Mouse (Mus musculus): Measurements from ENCODE around the gene Fam98b. TPM values are rescaled to one million over a fixed set of nuclear protein-coding genes. Genes with fewer than 3 reads are reported as not detected.

Fam98b gene
- polyA plus RNA-seq, 1 experiment from 2014 or later: 7.5 TPM

DNA sequence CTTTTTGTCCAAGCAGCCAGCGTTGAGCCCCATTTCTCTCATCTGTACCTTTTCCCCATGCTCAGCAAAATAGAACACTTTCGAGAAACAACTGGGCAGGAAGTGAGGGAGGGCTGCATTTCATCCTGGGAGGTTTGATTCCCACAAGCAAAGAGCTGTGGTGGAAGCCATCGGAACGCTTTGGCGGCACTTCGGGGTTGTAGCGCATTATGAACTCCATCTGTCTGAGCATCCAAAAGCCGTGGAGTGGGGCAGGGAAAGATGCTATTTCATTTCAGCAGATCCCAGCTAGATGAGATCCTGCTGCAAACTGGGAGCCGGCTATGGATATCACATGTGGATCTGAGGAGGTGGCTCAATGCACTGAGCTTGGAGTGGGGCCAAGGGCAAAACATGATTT, 26.9 kb upstream of the Fam98b start:
- Histone ChIP-seq H3K4me3 (ENCODE audit: low read length) (no peak overlapping the region), H3K27me3 (ENCODE audit: insufficient read depth, low read length) (no peaks in the 10 kb centered on the region), H3K27ac (ENCODE audit: low read length) (no peak overlapping the region), H3K4me2 (replicated peaks; ENCODE audit: low read depth, low read length) (no peak overlapping the region), H3K4me1 (ENCODE audit: insufficient read depth, low read length) (peaks cover 7% of the 10 kb centered on the region; the same call in 1 of the 2 replicates), H3K36me3 (ENCODE audit: insufficient read depth, low read length) (no peaks in the 10 kb centered on the region), H3K9ac (replicated peaks; ENCODE audit: low read length) (no peak overlapping the region), H3K9me3 (ENCODE audit: low read length) (no peaks in the 10 kb centered on the region)
- 68% methylated on average over 9 of the region's 9 CpGs for WGBS
- no peak for ATAC-seq (ENCODE audit: low FRiP score, low TSS enrichment)

DNA sequence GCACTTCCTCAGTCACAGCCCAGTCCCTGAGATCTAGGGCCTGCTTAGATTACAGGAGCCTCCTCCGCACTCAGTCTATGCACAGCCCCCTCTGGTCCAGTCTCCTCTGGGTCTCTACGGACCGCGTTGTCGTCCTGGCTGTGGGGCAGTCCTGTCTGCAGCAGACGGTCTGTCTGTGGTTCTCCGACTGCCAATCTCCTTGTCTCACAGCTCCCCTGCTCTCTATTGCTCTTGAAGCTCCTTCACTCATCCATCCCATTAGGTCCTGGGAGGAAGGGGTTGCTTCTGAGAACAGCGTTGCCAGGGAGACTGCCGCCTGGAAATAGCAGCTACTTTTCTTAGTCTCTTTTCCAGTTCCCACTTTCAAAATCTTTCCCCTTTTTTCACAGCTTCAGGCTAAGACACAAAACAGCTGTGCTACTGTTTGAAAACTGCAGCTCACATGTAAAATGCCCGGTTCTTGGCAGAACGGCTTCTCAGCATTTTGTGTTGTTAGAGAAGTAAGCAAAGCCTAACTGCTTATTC, 20.9 kb upstream of the Fam98b start:
- no peaks in the 10 kb centered on the region for H3K9me3 ChIP-seq (ENCODE audit: low read length)
- 52% methylated on average over 11 of the region's 11 CpGs for WGBS
- H3K36me3 ChIP-seq (ENCODE audit: insufficient read depth, low read length): no peaks in the 10 kb centered on the region
- no peak overlapping the region for H3K4me3 ChIP-seq (ENCODE audit: low read length)
- H3K4me2 ChIP-seq (replicated peaks; ENCODE audit: low read depth, low read length): no peak overlapping the region
- no peaks in the 10 kb centered on the region for H3K4me1 ChIP-seq (ENCODE audit: insufficient read depth, low read length)
- H3K27ac ChIP-seq (ENCODE audit: low read length): no peak overlapping the region
- no peaks in the 10 kb centered on the region for H3K27me3 ChIP-seq (ENCODE audit: insufficient read depth, low read length)
- H3K9ac ChIP-seq (replicated peaks; ENCODE audit: low read length): no peak overlapping the region
- no peak for ATAC-seq (ENCODE audit: low FRiP score, low TSS enrichment)

- no peak for ATAC-seq (ENCODE audit: low FRiP score, low TSS enrichment)
- no peaks in the 10 kb centered on the region for H3K9me3 ChIP-seq (ENCODE audit: low read length)
- 82% methylated on average over 7 of the region's 7 CpGs for WGBS
- H3K4me1 ChIP-seq (ENCODE audit: insufficient read depth, low read length): no peaks in the 10 kb centered on the region
- H3K4me2 ChIP-seq (replicated peaks; ENCODE audit: low read depth, low read length): no peak overlapping the region
- H3K4me3 ChIP-seq (ENCODE audit: low read length): no peak overlapping the region
- no peaks in the 10 kb centered on the region for H3K27me3 ChIP-seq (ENCODE audit: insufficient read depth, low read length)
- H3K36me3 ChIP-seq (ENCODE audit: insufficient read depth, low read length): no peaks in the 10 kb centered on the region
- no peak overlapping the region for H3K9ac ChIP-seq (replicated peaks; ENCODE audit: low read length)
- no peak overlapping the region for H3K27ac ChIP-seq (ENCODE audit: low read length)
Observed at GRCm38 (mm10) chr2:117230261-117230660, 19.3 kb upstream of the Fam98b start.

GRCm38 (mm10) chr2:117231257-117231656, 18.3 kb upstream of the Fam98b start:
- Histone ChIP-seq H3K9ac (replicated peaks; ENCODE audit: low read length) (no peak overlapping the region), H3K4me2 (replicated peaks; ENCODE audit: low read depth, low read length) (no peak overlapping the region), H3K36me3 (ENCODE audit: insufficient read depth, low read length) (no peaks in the 10 kb centered on the region), H3K27me3 (ENCODE audit: insufficient read depth, low read length) (no peaks in the 10 kb centered on the region), H3K4me1 (ENCODE audit: insufficient read depth, low read length) (no peaks in the 10 kb centered on the region), H3K4me3 (ENCODE audit: low read length) (no peak overlapping the region), H3K9me3 (ENCODE audit: low read length) (no peaks in the 10 kb centered on the region), H3K27ac (ENCODE audit: low read length) (no peak overlapping the region)
- peak; percentile 84 for ATAC-seq (ENCODE audit: low FRiP score, low TSS enrichment)
- WGBS: 8% methylated on average over 13 of the region's 13 CpGs

DNA sequence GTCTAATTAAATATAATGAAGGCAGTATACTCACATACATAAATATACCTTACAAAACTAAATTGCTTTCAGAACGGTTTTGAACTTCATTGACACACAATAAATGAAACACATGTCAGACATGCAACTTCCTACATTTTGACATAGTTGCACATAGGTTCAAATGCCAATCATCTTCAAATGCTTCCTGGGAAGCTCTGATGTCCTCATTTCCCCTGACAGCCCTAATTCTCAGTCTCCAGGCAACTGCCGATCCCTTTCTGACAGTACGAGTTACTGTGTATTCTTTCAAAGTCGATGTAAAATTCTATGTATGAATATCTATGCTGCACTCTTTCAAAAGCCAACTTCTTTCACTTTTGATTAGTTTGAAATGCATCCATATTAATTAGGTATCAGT, 7.6 kb upstream of the Fam98b start:
- no peak for ATAC-seq (ENCODE audit: low FRiP score, low TSS enrichment)
- Histone ChIP-seq H3K4me2 (replicated peaks; ENCODE audit: low read depth, low read length) (no peak overlapping the region), H3K4me1 (ENCODE audit: insufficient read depth, low read length) (no peaks in the 10 kb centered on the region), H3K9me3 (ENCODE audit: low read length) (no peaks in the 10 kb centered on the region), H3K36me3 (ENCODE audit: insufficient read depth, low read length) (no peaks in the 10 kb centered on the region), H3K27me3 (ENCODE audit: insufficient read depth, low read length) (peaks cover 5% of the 10 kb centered on the region; the same call in 1 of the 2 replicates), H3K4me3 (ENCODE audit: low read length) (no peak overlapping the region), H3K27ac (ENCODE audit: low read length) (no peak overlapping the region), H3K9ac (replicated peaks; ENCODE audit: low read length) (no peak overlapping the region)
- 77% methylated on average over 4 of the region's 4 CpGs for WGBS

GRCm38 (mm10) chr2:117250001-117250510, 517 bp downstream of the Fam98b start:
- under 1% methylated on average over 24 of the region's 24 CpGs for WGBS
- H3K4me1 ChIP-seq (ENCODE audit: insufficient read depth, low read length): peaks cover 7% of the 10 kb centered on the region; the same call in 1 of the 2 replicates
- H3K36me3 ChIP-seq (ENCODE audit: insufficient read depth, low read length): no peaks in the 10 kb centered on the region
- H3K4me2 ChIP-seq (replicated peaks; ENCODE audit: low read depth, low read length): peak overlapping the region; percentile 92
- peak; percentile 25; the same call in 1 of the 2 replicates for ATAC-seq (ENCODE audit: low FRiP score, low TSS enrichment)
- H3K9me3 ChIP-seq (ENCODE audit: low read length): no peaks in the 10 kb centered on the region
- peak overlapping the region; percentile 90 for H3K9ac ChIP-seq (replicated peaks; ENCODE audit: low read length)
- peak overlapping the region; percentile 96 for H3K4me3 ChIP-seq (ENCODE audit: low read length)
- H3K27me3 ChIP-seq (ENCODE audit: insufficient read depth, low read length): no peaks in the 10 kb centered on the region
- H3K27ac ChIP-seq (ENCODE audit: low read length): peak overlapping the region; percentile 90

GRCm38 (mm10) chr2:117255415-117255814, 5.9 kb downstream of the Fam98b start:
- WGBS: 88% methylated on average over 2 of the region's 2 CpGs
- Histone ChIP-seq H3K9me3 (ENCODE audit: low read length) (no peaks in the 10 kb centered on the region), H3K4me1 (ENCODE audit: insufficient read depth, low read length) (peaks cover 6% of the 10 kb centered on the region; the same call in 1 of the 2 replicates), H3K4me2 (replicated peaks; ENCODE audit: low read depth, low read length) (no peak overlapping the region), H3K27ac (ENCODE audit: low read length) (no peak overlapping the region), H3K27me3 (ENCODE audit: insufficient read depth, low read length) (no peaks in the 10 kb centered on the region), H3K9ac (replicated peaks; ENCODE audit: low read length) (no peak overlapping the region), H3K36me3 (ENCODE audit: insufficient read depth, low read length) (peaks cover 9% of the 10 kb centered on the region), H3K4me3 (ENCODE audit: low read length) (no peak overlapping the region)
- no peak for ATAC-seq (ENCODE audit: low FRiP score, low TSS enrichment)

- Histone ChIP-seq H3K27ac (ENCODE audit: low read length) (no peak overlapping the region), H3K9ac (replicated peaks; ENCODE audit: low read length) (no peak overlapping the region), H3K36me3 (ENCODE audit: insufficient read depth, low read length) (peaks cover 13% of the 10 kb centered on the region), H3K9me3 (ENCODE audit: low read length) (no peaks in the 10 kb centered on the region), H3K4me1 (ENCODE audit: insufficient read depth, low read length) (no peaks in the 10 kb centered on the region), H3K4me2 (replicated peaks; ENCODE audit: low read depth, low read length) (no peak overlapping the region), H3K4me3 (ENCODE audit: low read length) (no peak overlapping the region), H3K27me3 (ENCODE audit: insufficient read depth, low read length) (no peaks in the 10 kb centered on the region)
- no peak for ATAC-seq (ENCODE audit: low FRiP score, low TSS enrichment)
- WGBS: 83% methylated on average over 1 of the region's 1 CpGs
Observed at GRCm38 (mm10) chr2:117257617-117258016, 8.1 kb downstream of the Fam98b start.

GRCm38 (mm10) chr2:117262184-117262583, 12.6 kb downstream of the Fam98b start:
- H3K36me3 ChIP-seq (ENCODE audit: insufficient read depth, low read length): peaks cover 32% of the 10 kb centered on the region
- WGBS: 84% methylated on average over 5 of the region's 5 CpGs
- no peak overlapping the region for H3K27ac ChIP-seq (ENCODE audit: low read length)
- H3K27me3 ChIP-seq (ENCODE audit: insufficient read depth, low read length): no peaks in the 10 kb centered on the region
- no peaks in the 10 kb centered on the region for H3K9me3 ChIP-seq (ENCODE audit: low read length)
- no peak overlapping the region for H3K9ac ChIP-seq (replicated peaks; ENCODE audit: low read length)
- H3K4me3 ChIP-seq (ENCODE audit: low read length): no peak overlapping the region
- no peak overlapping the region for H3K4me2 ChIP-seq (replicated peaks; ENCODE audit: low read depth, low read length)
- ATAC-seq (ENCODE audit: low FRiP score, low TSS enrichment): no peak
- no peaks in the 10 kb centered on the region for H3K4me1 ChIP-seq (ENCODE audit: insufficient read depth, low read length)

DNA sequence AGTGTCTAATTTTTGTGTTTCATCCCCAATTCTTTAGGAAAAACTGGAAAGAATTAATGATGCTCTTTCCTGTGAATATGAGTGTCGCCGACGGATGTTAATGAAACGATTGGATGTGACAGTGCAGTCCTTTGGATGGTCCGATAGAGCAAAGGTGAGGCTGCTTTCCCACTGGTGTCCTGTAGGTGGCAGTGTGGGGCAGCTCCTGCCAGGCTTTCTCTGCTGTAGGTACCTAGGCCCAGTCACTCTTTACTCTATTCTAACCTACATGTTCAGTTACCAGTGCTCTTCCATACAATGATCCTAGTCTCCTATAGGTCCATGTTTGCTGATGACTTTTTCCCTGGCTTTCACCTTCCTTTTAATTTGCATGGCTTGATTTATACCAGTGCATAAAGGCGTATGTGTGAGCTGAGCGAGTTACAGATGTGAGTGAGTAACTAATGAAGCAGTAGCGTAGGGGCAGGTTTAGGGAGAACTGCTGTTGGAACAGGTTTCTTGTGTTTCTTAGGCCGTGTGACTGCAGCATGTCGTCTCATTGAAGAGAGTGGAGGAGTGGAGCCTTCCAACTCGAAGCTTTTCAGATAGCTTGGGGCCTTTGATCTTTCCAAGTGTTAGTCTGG, 14.4 kb downstream of the Fam98b start:
- peak; percentile 69; the same call in 1 of the 2 replicates for ATAC-seq (ENCODE audit: low FRiP score, low TSS enrichment)
- no peak overlapping the region for H3K4me2 ChIP-seq (replicated peaks; ENCODE audit: low read depth, low read length)
- 72% methylated on average over 11 of the region's 11 CpGs for WGBS
- no peaks in the 10 kb centered on the region for H3K4me1 ChIP-seq (ENCODE audit: insufficient read depth, low read length)
- H3K36me3 ChIP-seq (ENCODE audit: insufficient read depth, low read length): peaks cover 38% of the 10 kb centered on the region
- H3K9me3 ChIP-seq (ENCODE audit: low read length): no peaks in the 10 kb centered on the region
- no peaks in the 10 kb centered on the region for H3K27me3 ChIP-seq (ENCODE audit: insufficient read depth, low read length)
- no peak overlapping the region for H3K9ac ChIP-seq (replicated peaks; ENCODE audit: low read length)
- H3K27ac ChIP-seq (ENCODE audit: low read length): no peak overlapping the region
- no peak overlapping the region for H3K4me3 ChIP-seq (ENCODE audit: low read length)

All from kidney, embryonic 16.5 days (tissue).